Mouse (Mus musculus): ENCODE measurements around the gene Bud31. TPM values are rescaled to one million over a fixed set of nuclear protein-coding genes. Genes with fewer than 3 reads are reported as not detected.

The Bud31 gene
- polyA plus RNA-seq, 1 experiment from 2014 or later: 250 TPM

DNA sequence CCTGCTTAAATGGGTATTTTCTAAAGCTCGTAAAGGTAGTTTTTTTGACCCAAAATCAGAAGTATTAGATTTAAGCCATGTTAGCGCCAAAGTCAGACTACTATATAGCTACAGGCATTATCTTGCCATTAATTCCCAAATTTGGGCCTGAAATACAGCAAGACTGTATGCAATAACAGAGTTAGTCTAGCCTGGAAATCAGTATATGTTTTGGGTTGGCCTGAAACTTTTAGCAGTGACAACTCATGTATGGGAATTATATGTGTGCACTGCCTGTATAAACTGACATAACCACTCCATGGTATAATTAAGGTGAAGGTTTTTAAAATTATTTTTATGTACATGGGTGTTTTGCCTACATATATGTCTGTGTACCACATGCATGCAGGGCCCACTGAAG is 51.8 kb downstream of the Bud31 start, which contains the start of gene Atp5j2:
Gene Atp5j2 (minus strand): TSS at position 101 of the 400 bp plus-strand sequence.
- ATAC-seq (ENCODE audit: insufficient read depth, low FRiP score, low TSS enrichment): no peak
- WGBS: 87% methylated on average over 2 of the region's 2 CpGs
- Histone ChIP-seq H3K36me3 (ENCODE audit: control insufficient read depth, insufficient read depth, low read length) (peaks cover 4% of the 10 kb centered on the region; the same call in 1 of the 2 replicates), H3K4me3 (ENCODE audit: low read depth, low read length) (peak within 1 kb of the TSS; percentile 82), H3K27ac (ENCODE audit: low read depth, low read length) (peak within 1 kb of the TSS; percentile 55; the same call in 1 of the 2 replicates), H3K27me3 (ENCODE audit: control insufficient read depth, insufficient read depth, low read length) (no peaks in the 10 kb centered on the region), H3K4me2 (ENCODE audit: low read depth) (peak within 1 kb of the TSS; percentile 47), H3K4me1 (ENCODE audit: control insufficient read depth, insufficient read depth, low read length) (peaks cover 6% of the 10 kb centered on the region), H3K9me3 (ENCODE audit: control insufficient read depth, low read length) (no peaks in the 10 kb centered on the region), H3K9ac (ENCODE audit: low read length) (peak within 1 kb of the TSS; percentile 93)
- DNase-seq (ENCODE audit: low spot score): no peak

Other genes starting within 250 kb of the Bud31 start
- 19.6 and 21.3 TPM in 2 replicates for gene Smurf1, start 174.5 kb upstream of the Bud31 start, polyA plus RNA-seq (2014; fragmentation: Nextera tagmentation; extraction: Ambion mirVana)
- not detected in 2 replicates for gene Gm4871, start 107.6 kb upstream of the Bud31 start, polyA plus RNA-seq (2014; fragmentation: Nextera tagmentation; extraction: Ambion mirVana)
- not detected in 2 replicates for gene 1700018F24Rik, start 97.4 kb upstream of the Bud31 start, polyA plus RNA-seq (2014; fragmentation: Nextera tagmentation; extraction: Ambion mirVana)
- 175 and 176 TPM in 2 replicates for gene Arpc1a, start 56.5 kb upstream of the Bud31 start, polyA plus RNA-seq (2014; fragmentation: Nextera tagmentation; extraction: Ambion mirVana)
- gene Kpna7, start 56.3 kb upstream of the Bud31 start, polyA plus RNA-seq (2014; fragmentation: Nextera tagmentation; extraction: Ambion mirVana): not detected in 2 replicates
- 68.5 and 72.5 TPM in 2 replicates for gene Arpc1b, start 26.1 kb upstream of the Bud31 start, polyA plus RNA-seq (2014; fragmentation: Nextera tagmentation; extraction: Ambion mirVana)
- 112 and 116 TPM in 2 replicates for gene Pdap1, start 124 bp upstream of the Bud31 start, polyA plus RNA-seq (2014; fragmentation: Nextera tagmentation; extraction: Ambion mirVana)
- 16.5 and 17.9 TPM in 2 replicates for gene Ptcd1, start 26.7 kb downstream of the Bud31 start, polyA plus RNA-seq (2014; fragmentation: Nextera tagmentation; extraction: Ambion mirVana)
- 34.4 and 41.1 TPM in 2 replicates for gene Cpsf4, start 26.9 kb downstream of the Bud31 start, polyA plus RNA-seq (2014; fragmentation: Nextera tagmentation; extraction: Ambion mirVana)
- gene Atp5j2, start 51.7 kb downstream of the Bud31 start, polyA plus RNA-seq (2014; fragmentation: Nextera tagmentation; extraction: Ambion mirVana): 507 and 532 TPM in 2 replicates
- 8.8 and 9.5 TPM in 2 replicates for gene Zkscan14, start 61.5 kb downstream of the Bud31 start, polyA plus RNA-seq (2014; fragmentation: Nextera tagmentation; extraction: Ambion mirVana)
- gene Zkscan5, start 64.2 kb downstream of the Bud31 start, polyA plus RNA-seq (2014; fragmentation: Nextera tagmentation; extraction: Ambion mirVana): 19.1 and 21.1 TPM in 2 replicates
- gene Zfp655, start 91.4 kb downstream of the Bud31 start, polyA plus RNA-seq (2014; fragmentation: Nextera tagmentation; extraction: Ambion mirVana): 43.3 and 47.5 TPM in 2 replicates
- 0.58 and 0.76 TPM in 2 replicates for gene Zscan25, start 140.1 kb downstream of the Bud31 start, polyA plus RNA-seq (2014; fragmentation: Nextera tagmentation; extraction: Ambion mirVana)
- not detected in 2 replicates for gene Cyp3a57, start 204.9 kb downstream of the Bud31 start, polyA plus RNA-seq (2014; fragmentation: Nextera tagmentation; extraction: Ambion mirVana)

Data from neural tube, embryonic 11.5 days (tissue).